Comparison of ENCODE assay signal across 27 mouse cellular contexts in the genomic region with DNA sequence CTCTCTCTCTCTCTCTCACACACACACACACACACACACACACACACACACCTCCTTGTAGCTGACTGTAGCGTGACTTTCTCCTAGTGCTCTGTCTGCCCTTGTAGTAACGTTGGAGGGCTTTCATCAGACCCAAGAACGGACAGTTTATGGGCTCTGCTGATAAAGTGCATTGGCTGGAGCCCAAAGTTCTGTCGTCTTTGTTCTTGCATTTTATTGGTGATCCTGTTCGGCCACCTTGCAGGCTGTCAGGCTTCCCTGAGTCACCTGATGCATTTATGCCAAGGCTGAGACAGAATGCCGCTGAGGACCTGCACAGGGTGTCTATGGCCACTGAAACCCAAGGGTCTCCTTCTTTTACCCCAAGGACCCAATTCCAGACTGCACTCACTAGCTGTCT. TPM values are rescaled to one million over a fixed set of nuclear protein-coding genes. Genes with fewer than 3 reads are reported as not detected.
DNase-seq lines count a peak whose midpoint lies in the region; ATAC-seq and TF ChIP-seq lines count a peak whose summit lies in the region.
"Had no signal": no experiment of that assay in that cellular context is flagged by ENCODE, and none has a peak within 500 bp of the region (broad histone marks: within the 10 kb centered on the region; RNA-seq: fewer than 3 reads in every experiment).

No protein-coding gene starts in this region.

- peaks cover 5% of the 10 kb centered on the region; the same call in 1 of the 2 replicates for H3K9me3 ChIP-seq in hindbrain, postnatal 0 days (ENCODE audit: low read length)
- H3K9me3 ChIP-seq: kidney, embryonic 15.5 days; liver, embryonic 12.5 days; stomach, embryonic 15.5 days had no signal

- no peaks in the 10 kb centered on the region for H3K36me3 ChIP-seq in hindbrain, postnatal 0 days (ENCODE audit: insufficient read depth, low read length)
- H3K36me3 ChIP-seq: forebrain, embryonic 12.5 days; hindbrain, embryonic 10.5 days; kidney, embryonic 15.5 days; limb, embryonic 12.5 days; liver, embryonic 12.5 days; neural tube, embryonic 12.5 days; stomach, embryonic 15.5 days had no signal

- ATAC-seq in common myeloid progenitor, adult 5-6 weeks (replicated peaks; ENCODE audit: low read depth, poor library complexity, severe bottlenecking): peak; percentile 28; the same call in 1 of the 2 replicates
- no peak for ATAC-seq in hindbrain, postnatal 0 days
- ATAC-seq: hindbrain, embryonic 16.5 days; intestine, embryonic 16.5 days; liver, embryonic 12.5 days had no signal

- no peak overlapping the region for H3K4me3 ChIP-seq in hindbrain, postnatal 0 days (ENCODE audit: low read length)
- H3K4me3 ChIP-seq: forebrain, embryonic 12.5 days; gastrocnemius, adult 2 months; hindbrain, embryonic 10.5 days; kidney, embryonic 15.5 days; limb, embryonic 12.5 days; liver, embryonic 12.5 days; megakaryocyte, embryonic 14.5 days; neural tube, embryonic 12.5 days; stomach, embryonic 15.5 days had no signal

- H3K27me3 ChIP-seq in hindbrain, postnatal 0 days (ENCODE audit: insufficient read depth, low read length): no peaks in the 10 kb centered on the region

- no peak overlapping the region for H3K27ac ChIP-seq in hindbrain, postnatal 0 days
- H3K27ac ChIP-seq: forebrain, embryonic 12.5 days; gastrocnemius, adult 2 months; hindbrain, embryonic 10.5 days; kidney, embryonic 15.5 days; limb, embryonic 12.5 days; liver, embryonic 12.5 days; neural tube, embryonic 12.5 days; stomach, embryonic 15.5 days had no signal

- DNase-seq in adrenal gland, adult (ENCODE audit: inconsistent age in 2 of 2, low spot score in 1 of 2): peak; percentile 74 to 87
- DNase-seq in adrenal gland, postnatal 4 days (ENCODE audit: low spot score in 2 of 2): no peak
- peak; percentile 33 for DNase-seq in urinary bladder, postnatal 14 days (ENCODE audit: low spot score)
- DNase-seq in urinary bladder, postnatal 4 days (ENCODE audit: low spot score in 2 of 2): no peak
- DNase-seq in kidney, adult 11 months: no peak
- no peak for DNase-seq in gastrocnemius, adult 8-10 months (ENCODE audit: low spot score in 2 of 2)
- no peak for DNase-seq in hindbrain, postnatal 0 days (ENCODE audit: low spot score)
- DNase-seq: cerebellum, adult 8-10 months; gastrocnemius, adult 2 months; heart, postnatal 10 days; kidney, postnatal 4 days; lung, adult 2 months; midbrain, embryonic 14.5 days; right cerebral cortex, postnatal 14 days; thymus, postnatal 36 days had no signal

- H3K4me1 ChIP-seq in hindbrain, postnatal 0 days (ENCODE audit: insufficient read depth, low read length): no peaks in the 10 kb centered on the region

- no peak overlapping the region for H3K4me2 ChIP-seq in hindbrain, postnatal 0 days (ENCODE audit: low read depth, low read length)
- H3K4me2 ChIP-seq: forebrain, embryonic 12.5 days; heart, embryonic 11.5 days; kidney, embryonic 15.5 days; limb, embryonic 12.5 days; liver, embryonic 12.5 days; neural tube, embryonic 12.5 days; stomach, embryonic 15.5 days had no signal

- WGBS in hindbrain, postnatal 0 days: 67% methylated on average over 6 of the region's 6 CpGs

- H3K9ac ChIP-seq in hindbrain, postnatal 0 days (replicated peaks; ENCODE audit: low read length): no peak overlapping the region
- H3K9ac ChIP-seq: forebrain, embryonic 12.5 days; kidney, embryonic 15.5 days; limb, embryonic 12.5 days; liver, embryonic 12.5 days; neural tube, embryonic 12.5 days; stomach, embryonic 15.5 days had no signal

- no peak for TF ChIP-seq CTCF in hindbrain, postnatal 0 days (IDR thresholded peaks at IDR 0.05; ENCODE audit: low read depth)

RNA-seq across cellular contexts. Expression of a gene that starts 1.6 kb away (rescaled TPM):
- total RNA-seq in adrenal gland, postnatal 4 days (2021): 1 to 10 TPM; 1.4 to 1.7 TPM
- total RNA-seq in common myeloid progenitor, adult 5-6 weeks (2017): 0.59 and 0.68 TPM in 2 replicates
- under 1 TPM in 2 of 4 experiments, not detected in 2; 0.24 to 0.43 TPM for total RNA-seq in gastrocnemius, adult 8-10 months (2022)
- 50.2 and 53.9 TPM in 2 replicates for total RNA-seq in hindbrain, postnatal 0 days (2014; rRNA removed)
- 44.9 and 45.2 TPM in 2 replicates for polyA plus RNA-seq in hindbrain, postnatal 0 days (2015; fragmentation: Nextera tagmentation; extraction: Ambion mirVana)
- polyA plus RNA-seq: liver, embryonic 12.5 days had no signal

RNA-seq across cellular contexts. Expression of a gene that starts 53.5 kb away (rescaled TPM):
- total RNA-seq in adrenal gland, postnatal 4 days (2021): 10 to 100 TPM; 83.2 to 86.1 TPM
- 51.6 and 60.3 TPM in 2 replicates for total RNA-seq in common myeloid progenitor, adult 5-6 weeks (2017)
- 10 to 100 TPM; 45.2 to 65.2 (median 53.8) TPM for total RNA-seq in gastrocnemius, adult 8-10 months (2022)
- 124 and 127 TPM in 2 replicates for total RNA-seq in hindbrain, postnatal 0 days (2014; rRNA removed)
- polyA plus RNA-seq in hindbrain, postnatal 0 days (2015; fragmentation: Nextera tagmentation; extraction: Ambion mirVana): 66.4 and 70.4 TPM in 2 replicates

Comparison
In these comparisons a context has a peak if more than half of its experiments do, and no peak if none do; other contexts are left out.
1. DNase-seq: peak in adrenal gland, adult (2 of 2) and urinary bladder, postnatal 14 days (single experiment); none in adrenal gland, postnatal 4 days (0 of 2), urinary bladder, postnatal 4 days (0 of 2), kidney, adult 11 months (single experiment), gastrocnemius, adult 8-10 months (0 of 2) and hindbrain, postnatal 0 days (single experiment).
2. RNA of a gene that starts 1.6 kb away (total RNA-seq): 50.2 to 53.9 TPM in hindbrain, postnatal 0 days; 1.4 to 1.7 TPM in adrenal gland, postnatal 4 days, 0.59 to 0.68 TPM in common myeloid progenitor, adult 5-6 weeks and 0.24 to 0.43 TPM in gastrocnemius, adult 8-10 months; every median in the first group is over 10 times any median in the second.